Mouse (Mus musculus) lung, postnatal 4 days (tissue): ENCODE data around the gene Zfp606.
A peak's percentile ranks its signal among the peaks of the same experiment; 100 is the strongest.

Experiments used
- DNase-seq, 2 experiments: peaks; one replicate each; pipeline ENCODE4 v3.0.0; 2021

Gene Zfp606

DNA sequence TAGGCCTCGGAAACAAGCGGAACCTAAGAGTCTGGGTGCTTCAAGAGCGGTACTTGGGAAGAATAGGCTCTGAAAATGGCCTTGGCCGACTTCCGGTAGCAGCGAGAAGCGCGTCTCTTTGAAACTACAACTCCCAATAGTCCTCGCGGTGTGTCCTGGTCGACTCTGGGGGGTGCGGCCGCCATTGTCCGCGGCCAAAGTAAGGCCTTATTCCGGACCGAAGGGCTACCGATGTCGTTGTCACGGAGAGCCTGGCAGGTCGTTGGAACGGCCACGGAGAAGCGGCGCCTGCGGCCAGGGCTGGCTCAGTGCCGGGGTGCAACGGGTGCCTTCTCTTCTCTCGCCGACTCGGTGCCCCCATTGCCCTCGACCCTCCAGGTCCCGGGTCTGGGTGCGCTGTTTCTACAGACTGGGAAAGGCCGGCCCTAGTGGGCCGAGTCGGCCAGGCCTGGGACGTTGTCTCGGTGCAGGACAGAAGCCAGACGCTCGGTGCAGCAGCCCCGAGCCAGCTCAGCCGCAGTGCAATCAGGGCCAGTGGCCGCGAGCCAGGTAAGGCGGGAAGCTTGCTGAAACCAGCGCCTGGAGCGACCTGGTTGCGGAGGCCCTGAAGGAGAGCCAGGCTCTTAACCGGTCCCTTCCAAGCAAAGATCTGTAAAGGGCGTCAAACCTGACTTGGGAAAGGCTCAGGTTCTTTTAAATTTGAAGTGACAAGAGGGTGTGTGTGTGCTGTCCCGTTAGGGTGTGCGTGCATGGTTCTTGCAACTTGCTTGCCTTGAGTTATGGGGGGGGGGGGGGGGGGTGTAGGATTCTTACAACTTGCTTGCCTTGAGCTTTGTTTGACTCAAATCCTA lies at the start of gene Zfp606:
Zfp606 (plus strand) TSS at position 136 of the 851 bp plus-strand sequence.
- DNase-seq: peak; percentile 88 to 92

DNA sequence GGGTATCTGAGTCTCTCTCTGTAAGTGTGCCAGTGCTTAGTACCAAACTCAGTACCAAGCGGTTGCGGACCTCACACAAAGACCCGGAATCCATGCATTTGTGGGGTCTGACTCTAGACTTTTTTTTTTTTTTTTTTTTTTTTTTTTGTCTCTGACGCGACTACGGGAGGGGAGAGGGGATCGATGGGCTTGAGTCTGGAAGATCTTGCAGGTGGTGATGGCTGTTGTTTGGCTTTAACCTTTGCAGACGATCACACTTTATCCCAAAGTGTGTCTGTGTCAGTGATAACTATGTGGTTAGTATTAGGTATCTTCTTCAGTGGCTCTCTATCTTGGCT lies 885 bp downstream of the Zfp606 start:
- no peak for DNase-seq

DNA sequence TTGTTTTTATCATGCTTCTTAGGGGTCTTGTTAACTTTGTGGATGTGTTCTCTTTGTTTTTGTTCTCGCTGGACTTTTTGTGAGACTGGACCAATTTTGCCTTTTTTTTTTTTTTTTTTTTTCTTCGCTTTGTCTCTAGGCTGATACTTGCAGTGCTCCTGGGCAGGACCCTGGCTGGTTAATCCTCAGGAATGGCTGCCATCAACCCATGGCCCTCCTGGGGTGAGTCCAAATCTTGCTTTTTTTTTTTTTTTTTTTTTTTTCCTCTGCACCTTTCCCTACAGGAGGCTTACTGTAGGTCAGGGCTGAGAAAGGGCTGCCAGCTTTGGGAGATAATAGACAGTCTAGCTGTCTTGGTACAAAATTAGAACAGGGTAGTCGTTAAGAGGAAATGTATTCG lies 1.4 kb downstream of the Zfp606 start:
- DNase-seq: no peak

DNA sequence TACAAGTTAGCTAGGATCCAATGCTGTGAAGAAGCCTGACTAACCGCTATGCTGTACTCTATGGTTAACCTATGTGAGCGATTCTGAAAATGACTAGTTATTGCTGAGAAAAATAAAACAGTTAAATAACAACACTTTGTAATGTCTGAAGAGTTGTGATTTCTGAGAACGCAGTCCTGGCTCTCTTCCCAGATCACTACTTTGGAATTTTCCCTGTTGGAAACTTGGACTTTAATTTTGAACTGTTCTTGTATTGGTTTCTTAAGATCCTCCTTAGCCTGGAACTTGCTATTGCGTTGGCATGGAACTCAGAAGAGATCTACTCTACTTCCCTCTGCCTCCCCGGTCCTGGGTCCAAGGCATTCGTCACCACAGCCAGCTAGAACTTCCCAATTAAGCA lies 5.7 kb downstream of the Zfp606 start:
- no peak for DNase-seq

DNA sequence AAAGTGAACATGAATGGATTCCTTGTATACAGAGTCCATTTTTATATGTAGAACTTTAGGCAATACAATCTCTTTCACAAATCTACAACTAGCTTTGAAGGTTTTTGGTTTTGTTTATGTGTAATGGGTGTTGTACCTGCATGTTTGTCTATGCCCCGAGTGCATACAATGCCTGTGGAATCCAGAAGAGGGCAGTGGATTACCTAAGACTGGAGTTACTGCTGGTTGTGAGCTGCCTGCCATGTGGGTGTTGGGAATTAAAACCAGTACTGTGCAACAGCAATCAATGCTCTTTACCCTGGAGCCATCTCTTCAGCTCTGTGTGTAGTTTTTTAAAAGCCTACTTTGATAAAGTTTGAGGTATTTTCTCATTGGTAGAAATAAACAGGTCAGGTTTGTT lies 7.9 kb downstream of the Zfp606 start:
- no peak for DNase-seq

DNA sequence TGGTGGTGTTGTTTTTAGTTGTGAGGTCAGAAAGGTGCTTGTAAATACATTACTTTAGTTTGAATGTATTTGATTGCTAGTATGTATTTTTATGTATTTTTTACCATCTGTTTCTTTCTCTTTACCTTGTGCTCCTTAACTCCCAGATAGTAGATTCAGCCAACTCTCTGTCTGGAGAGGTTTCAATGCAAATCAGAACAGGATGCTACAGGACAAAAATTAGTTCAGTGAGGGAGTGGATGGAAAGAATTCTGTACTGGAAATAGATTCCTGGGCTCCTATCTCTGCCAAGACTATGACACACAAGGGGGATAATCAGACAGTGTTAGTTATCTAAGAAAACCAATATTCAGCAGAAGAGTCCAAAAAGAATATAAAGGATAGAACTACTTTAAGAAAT lies 8.6 kb downstream of the Zfp606 start:
- DNase-seq: no peak

DNA sequence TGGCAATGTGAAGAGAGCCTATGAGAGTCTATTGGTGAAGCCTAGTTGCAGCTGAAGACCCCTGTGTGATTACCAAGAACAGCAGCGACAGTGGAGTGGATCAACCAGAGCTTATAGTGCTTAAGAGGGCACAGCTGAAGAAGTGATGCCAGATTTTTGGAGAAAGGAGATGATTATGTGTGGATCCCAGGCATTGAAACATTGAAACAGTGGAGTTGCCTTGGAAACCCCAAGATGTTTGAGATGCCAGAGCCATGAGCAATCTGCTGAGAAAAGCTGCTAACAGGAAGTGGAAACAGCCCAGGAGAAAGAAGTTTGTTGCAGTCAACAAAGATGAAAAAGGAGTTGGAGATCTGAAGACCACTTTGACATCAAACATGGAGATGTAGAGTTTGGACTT lies 32.8 kb downstream of the Zfp606 start:
- no peak for DNase-seq

DNA sequence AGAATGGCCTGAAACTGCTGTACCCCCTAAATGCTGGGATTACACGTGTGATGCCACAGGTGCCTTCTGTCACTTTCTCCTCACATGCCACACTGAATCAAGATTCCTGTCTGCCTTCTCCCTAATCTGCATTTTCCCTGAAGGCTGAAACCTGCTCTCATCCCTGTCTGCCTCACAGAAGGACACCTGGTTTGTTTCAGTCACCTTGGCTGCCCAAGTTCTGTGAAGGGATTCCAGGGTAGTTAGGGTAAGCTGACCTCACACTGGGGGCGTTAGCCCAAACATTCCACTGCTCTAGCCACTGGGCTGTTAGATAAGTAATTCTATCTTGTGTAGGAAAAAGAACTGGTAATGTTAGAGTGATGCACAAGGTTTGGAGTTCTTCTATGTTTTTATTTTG lies 34.1 kb downstream of the Zfp606 start, which contains the start of gene 2900092C05Rik:
2900092C05Rik (plus strand) TSS at position 301 of the 400 bp plus-strand sequence.
- DNase-seq: no peak
